Mouse (Mus musculus) heart, postnatal 0 days (tissue): Measurements from ENCODE around the gene Samd15. TPM values are rescaled to one million over a fixed set of nuclear protein-coding genes. Genes with fewer than 3 reads are reported as not detected.
"Not testable (repeated sequence)": the region's sequence is repeated elsewhere in the genome, so short reads cannot be mapped to it uniquely, and the experiment has no call there.

ENCODE experiments used
- ATAC-seq: fragments of 200-750 bp; cut with Nextera tagmentation; 2 replicates; pipeline ENCODE4 v1.8.0; 2017; ENCODE audit warnings: low read depth, moderate number of reproducible peaks, moderate library complexity; ENCODE audit not compliant: insufficient read depth
- DNase-seq: peaks from one replicate; pipeline ENCODE4 v3.0.0-alpha.2; 2016; ENCODE audit warnings: low spot score
- H3K27ac ChIP-seq: fragments of 300-500 bp; sonication (generic); 2 replicates; pipeline ENCODE4 v1.5.1; 2014; ENCODE audit warnings: low read depth, mild to moderate bottlenecking
- H3K27me3 ChIP-seq: fragments of 300-500 bp; sonication (generic); 2 replicates; pipeline ENCODE4 v1.6.1; 2014; ENCODE audit warnings: low read length, mixed read lengths; ENCODE audit not compliant: control insufficient read depth, insufficient read depth
- H3K36me3 ChIP-seq: fragments of 300-500 bp; sonication (generic); replicated peaks from 2 replicates; pipeline ENCODE4 v1.6.1; 2014; ENCODE audit warnings: low read length, mixed read lengths; ENCODE audit not compliant: control insufficient read depth, insufficient read depth
- H3K4me1 ChIP-seq: fragments of 300-500 bp; sonication (generic); 2 replicates; pipeline ENCODE4 v1.6.1; 2014; ENCODE audit warnings: antibody characterized with exemption; ENCODE audit not compliant: control insufficient read depth, insufficient read depth
- H3K4me2 ChIP-seq: fragments of 300-500 bp; sonication (generic); 2 replicates; pipeline ENCODE4 v1.6.1; 2014; ENCODE audit warnings: low read depth, mild to moderate bottlenecking, low read length, moderate library complexity
- H3K4me3 ChIP-seq: fragments of 300-500 bp; sonication (generic); 2 replicates; pipeline ENCODE4 v1.5.1; 2014; ENCODE audit warnings: low read depth, low read length
- H3K9ac ChIP-seq: fragments of 300-500 bp; sonication (generic); replicated peaks from 2 replicates; pipeline ENCODE4 v1.6.1; 2014; ENCODE audit warnings: low read depth, low read length, mixed read lengths
- H3K9me3 ChIP-seq: fragments of 300-500 bp; sonication (generic); replicated peaks from 2 replicates; pipeline ENCODE4 v1.6.1; 2016; ENCODE audit warnings: low read length; ENCODE audit not compliant: control insufficient read depth
- CTCF ChIP-seq: IDR thresholded peaks from 2 replicates; pipeline ENCODE4 v1.5.1; 2016; ENCODE audit warnings: antibody characterized with exemption, control low read depth, low read depth
- EP300 ChIP-seq: IDR thresholded peaks from 2 replicates; pipeline ENCODE4 v1.6.1; 2016; ENCODE audit warnings: antibody characterized with exemption, low read depth
- WGBS: fragments of 180-500 bp; shearing (Covaris S2); extraction: QIAGEN DNeasy Blood & Tissue Kit; methylation state at CpG from one replicate; pipeline ENCODE4 v1.1.7; 2014; 5-methylcytosine and 5-hydroxymethylcytosine counted together
- polyA plus RNA-seq: library from polyadenylated mRNA; unstranded; fragments of >200 nt; fragmentation: Nextera tagmentation; extraction: Ambion mirVana; gene quantifications from 2 replicates; pipeline ENCODE4 v1.2.1, GENCODE M21; 2015
- total RNA-seq: library from RNA; depleted of rRNA; stranded (reverse); fragments of >200 nt; gene quantifications from 2 replicates; pipeline ENCODE4 v1.2.3, GENCODE M21; 2014; ENCODE audit warnings: low replicate concordance; rRNA removed

Gene Samd15
- total RNA-seq: not detected in 2 replicates
- polyA plus RNA-seq: 0.46 and 0.59 TPM in 2 replicates

DNA sequence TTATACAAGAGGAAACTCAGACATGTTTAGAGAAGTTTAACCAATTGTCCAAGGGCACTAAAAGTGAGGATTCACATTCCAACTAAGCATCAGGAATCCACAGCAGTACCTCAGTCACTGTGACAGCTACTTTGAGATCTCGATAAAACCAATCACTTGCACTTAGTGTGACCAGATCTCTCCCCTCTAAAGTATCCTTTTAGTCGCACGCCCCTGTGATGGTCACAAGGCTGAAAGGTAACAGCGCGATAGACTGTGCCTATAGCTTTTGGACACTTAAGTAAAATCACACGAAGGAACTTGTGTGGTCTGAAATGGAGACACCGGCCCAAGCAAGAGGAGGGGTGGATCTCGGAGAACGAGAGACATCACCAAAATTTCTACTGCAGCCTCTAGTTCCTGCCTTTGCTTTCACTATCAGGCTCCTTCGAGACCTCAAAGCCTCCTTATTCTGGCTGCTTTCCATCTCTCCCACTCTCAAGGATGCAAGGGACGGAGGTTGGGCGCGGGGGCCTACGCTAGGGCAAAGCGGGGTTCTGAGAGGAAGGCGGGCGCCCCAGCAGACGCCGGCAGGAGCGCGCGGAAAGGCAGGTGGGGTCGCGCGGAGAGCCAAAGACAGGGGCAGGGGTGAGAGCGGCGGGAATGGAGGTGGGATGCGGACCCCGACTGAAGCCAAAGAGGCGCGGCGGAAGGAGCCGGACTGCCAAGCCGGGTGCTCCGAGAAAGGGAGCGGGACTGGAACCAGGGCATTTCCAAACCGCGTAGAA, at the start of gene Samd15:
TSS of gene Samd15 (plus strand) at position 518 of the 767 bp plus-strand sequence.
- peak within 1 kb of the TSS; percentile 74 for H3K27ac ChIP-seq
- WGBS: under 1% methylated on average over 38 of the region's 38 CpGs

DNA sequence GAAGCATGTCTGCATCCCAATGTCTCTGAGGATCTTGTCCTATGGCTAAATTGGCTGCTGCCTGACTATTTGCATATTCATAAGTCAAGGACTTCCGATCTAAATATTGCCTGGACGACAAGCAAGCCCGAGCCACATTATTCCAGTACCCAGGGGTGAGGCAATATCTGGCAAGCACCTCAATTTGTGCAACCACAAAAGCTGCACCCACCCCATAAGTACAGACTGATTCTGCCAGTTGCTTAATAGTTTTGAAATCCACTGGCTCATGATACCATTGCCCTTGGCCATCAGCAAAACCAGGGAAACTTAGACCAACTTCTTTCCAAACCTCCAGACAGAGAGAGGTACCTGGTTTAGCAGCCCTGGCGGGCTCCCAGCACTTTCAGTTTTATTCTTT, 45.1 kb upstream of the Samd15 start:
- H3K27ac ChIP-seq, H3K27me3 ChIP-seq, ATAC-seq, DNase-seq, H3K4me3 ChIP-seq, H3K4me1 ChIP-seq, H3K36me3 ChIP-seq, H3K4me2 ChIP-seq, H3K9me3 ChIP-seq, H3K9ac ChIP-seq: not testable (repeated sequence)
- 91% methylated on average over 4 of the region's 4 CpGs for WGBS

More for the DNA sequence above, at the start of gene Samd15:
- TF ChIP-seq CTCF: no peak
- TF ChIP-seq EP300: no peak
- ATAC-seq (peak; percentile 48), DNase-seq (peak; percentile 20)
- Histone ChIP-seq H3K27me3 (no peaks in the 10 kb centered on the region), H3K4me3 (peak within 1 kb of the TSS; percentile 97), H3K4me2 (peak within 1 kb of the TSS; percentile 99), H3K36me3 (no peaks in the 10 kb centered on the region), H3K9ac (peak within 1 kb of the TSS; percentile 95), H3K4me1 (no peaks in the 10 kb centered on the region; the same call in 1 of the 2 replicates), H3K9me3 (no peaks in the 10 kb centered on the region)

DNA sequence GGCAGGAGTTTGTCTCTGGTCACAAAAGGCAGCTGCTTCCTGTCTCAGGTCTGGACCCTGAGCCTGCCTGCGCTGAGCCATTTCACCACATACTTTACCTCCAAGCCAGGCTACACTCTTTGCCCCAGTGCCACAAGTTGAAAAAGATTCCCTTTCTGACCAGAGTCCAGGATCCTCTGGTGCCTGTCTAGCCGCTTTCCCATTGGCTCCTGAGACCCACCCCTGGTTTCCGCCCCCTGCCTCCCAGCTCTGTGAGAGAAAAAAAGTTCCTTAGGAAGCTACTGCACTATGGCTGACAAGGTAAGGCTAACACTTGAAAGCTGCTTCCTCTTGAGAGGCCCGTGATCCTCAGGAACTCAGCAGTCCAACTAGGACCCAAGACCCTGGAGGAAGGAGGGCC, 42.2 kb upstream of the Samd15 start:
- H3K4me1 ChIP-seq: no peaks in the 10 kb centered on the region
- peaks cover 3% of the 10 kb centered on the region; the same call in 1 of the 2 replicates for H3K36me3 ChIP-seq
- H3K27ac ChIP-seq: no peak overlapping the region
- DNase-seq (no peak), ATAC-seq (no peak)
- WGBS: 52% methylated on average over 4 of the region's 4 CpGs
- H3K4me2 ChIP-seq: no peak overlapping the region
- no peaks in the 10 kb centered on the region for H3K9me3 ChIP-seq
- no peaks in the 10 kb centered on the region for H3K27me3 ChIP-seq
- H3K4me3 ChIP-seq: no peak overlapping the region
- TF ChIP-seq CTCF: no peak
- no peak for TF ChIP-seq EP300
- no peak overlapping the region for H3K9ac ChIP-seq

- Histone ChIP-seq H3K9ac (no peak overlapping the region), H3K4me1 (no peaks in the 10 kb centered on the region), H3K27ac (no peak overlapping the region), H3K9me3 (no peaks in the 10 kb centered on the region), H3K36me3 (peaks cover 6% of the 10 kb centered on the region), H3K27me3 (no peaks in the 10 kb centered on the region), H3K4me3 (no peak overlapping the region), H3K4me2 (no peak overlapping the region)
- 81% methylated on average over 7 of the region's 7 CpGs for WGBS
- TF ChIP-seq EP300: no peak
- no peak for TF ChIP-seq CTCF
- ATAC-seq (no peak), DNase-seq (no peak)
Observed at GRCm38 (mm10) chr12:87158099-87158498, 41.4 kb upstream of the Samd15 start.

GRCm38 (mm10) chr12:87160310-87160709, 39.2 kb upstream of the Samd15 start:
- 74% methylated on average over 1 of the region's 1 CpGs for WGBS

DNA sequence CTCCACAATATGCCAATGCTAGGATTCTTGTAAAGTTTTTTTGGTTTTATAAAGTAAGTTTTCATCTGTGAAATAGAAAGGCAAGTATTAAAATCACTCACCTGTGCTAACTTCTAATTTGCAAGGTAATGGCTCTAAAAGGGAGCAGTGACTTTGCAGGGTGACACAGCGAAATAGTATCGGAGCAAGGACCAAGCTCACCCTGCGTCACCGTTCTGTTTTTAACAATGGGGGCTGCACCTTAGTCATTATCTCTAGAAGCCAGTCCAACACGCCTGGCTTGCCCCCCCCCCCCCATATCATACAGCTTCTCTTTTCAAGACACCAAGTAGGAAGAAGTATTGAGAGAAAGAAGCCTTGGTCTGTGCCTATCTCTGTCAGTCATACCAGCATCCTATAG, 38.7 kb upstream of the Samd15 start:
- Histone ChIP-seq H3K4me2 (no peak overlapping the region), H3K4me3 (no peak overlapping the region), H3K9me3 (no peaks in the 10 kb centered on the region), H3K4me1 (no peaks in the 10 kb centered on the region), H3K27me3 (no peaks in the 10 kb centered on the region), H3K36me3 (peaks cover 17% of the 10 kb centered on the region), H3K9ac (no peak overlapping the region), H3K27ac (no peak overlapping the region)
- no peak for ATAC-seq
- 89% methylated on average over 5 of the region's 5 CpGs for WGBS
- no peak for DNase-seq
- no peak for TF ChIP-seq EP300
- no peak for TF ChIP-seq CTCF

More at GRCm38 (mm10) chr12:87160310-87160709, 39.2 kb upstream of the Samd15 start:
- Histone ChIP-seq H3K4me1 (no peaks in the 10 kb centered on the region), H3K27ac (no peak overlapping the region), H3K9ac (no peak overlapping the region), H3K27me3 (no peaks in the 10 kb centered on the region), H3K4me2 (no peak overlapping the region), H3K36me3 (peaks cover 17% of the 10 kb centered on the region), H3K9me3 (no peaks in the 10 kb centered on the region), H3K4me3 (no peak overlapping the region)
- ATAC-seq (no peak), DNase-seq (no peak)
- TF ChIP-seq EP300: no peak
